Mouse (Mus musculus) bone marrow, adult 2 months (tissue): ENCODE measurements around the gene Arf6. TPM values are rescaled to one million over a fixed set of nuclear protein-coding genes. Genes with fewer than 3 reads are reported as not detected.

Source experiments
- H3K27ac ChIP-seq: fragments of 200-500 bp; 2 replicates; pipeline ENCODE4 v1.5.1; 2012; ENCODE audit warnings: low read depth, mild to moderate bottlenecking, control low read depth, inconsistent platforms, low read length; ENCODE audit not compliant: control insufficient read depth, poor library complexity, insufficient read depth
- H3K4me1 ChIP-seq: fragments of 200-500 bp; 2 replicates; pipeline ENCODE4 v1.6.1; 2011; ENCODE audit warnings: low read length; ENCODE audit not compliant: control insufficient read depth, insufficient read depth
- H3K4me3 ChIP-seq: fragments of 200-500 bp; replicated peaks from 2 replicates; pipeline ENCODE3; 2011; ENCODE audit warnings: mild to moderate bottlenecking, low read depth, low read length, control low read depth; ENCODE audit not compliant: control insufficient read depth
- CTCF ChIP-seq: fragments of 200-500 bp; IDR thresholded peaks from 2 replicates; pipeline ENCODE4 v1.5.1; 2011; ENCODE audit warnings: low read length, control low read depth; ENCODE audit not compliant: control insufficient read depth, insufficient read depth
- POLR2A ChIP-seq: fragments of 200-500 bp; IDR thresholded peaks from 2 replicates; pipeline ENCODE4 v1.6.1; 2011; ENCODE audit warnings: low read depth, mild to moderate bottlenecking, control low read depth, low read length, borderline replicate concordance; ENCODE audit not compliant: control insufficient read depth
- WGBS: fragments of 180-500 bp; shearing (Covaris S2); methylation state at CpG from one replicate; pipeline ENCODE4 v1.1.7; 2018; 5-methylcytosine and 5-hydroxymethylcytosine counted together
- polyA plus RNA-seq: library from polyadenylated mRNA; stranded (reverse); fragments of >200 nt; gene quantifications from 2 replicates; pipeline ENCODE4 v1.2.4, GENCODE M21; 2011; ENCODE audit warnings: low replicate concordance; ENCODE audit not compliant: missing spikeins, insufficient read depth, insufficient read length

Arf6 gene
- polyA plus RNA-seq: 48.1 and 48.4 TPM in 2 replicates

GRCm38 (mm10) chr12:69371854-69372671 is at the start of gene Arf6, which contains the start of gene Gm9887:
Gene Arf6 (plus strand): TSS chr12:69372150.
Gene Gm9887 (minus strand): TSS chr12:69372458.
- Histone ChIP-seq H3K4me1 (no peaks in the 10 kb centered on the region), H3K27ac (peak within 1 kb of the TSS; percentile 100)
- under 1% methylated on average over 119 of the region's 121 CpGs for WGBS

GRCm38 (mm10) chr12:69331187-69331586 is 40.8 kb upstream of the Arf6 start:
- no peak overlapping the region for H3K4me3 ChIP-seq
- WGBS: 43% methylated on average over 3 of the region's 3 CpGs
- no peaks in the 10 kb centered on the region; the same call in 1 of the 2 replicates for H3K4me1 ChIP-seq
- no peak overlapping the region for H3K27ac ChIP-seq
- TF ChIP-seq CTCF (no peak), POLR2A (no peak)

More at GRCm38 (mm10) chr12:69371854-69372671, at the start of gene Arf6, which contains the start of gene Gm9887:
- H3K4me3 ChIP-seq: peak within 1 kb of the TSS; percentile 85
- TF ChIP-seq POLR2A: peak; percentile 88; the same call in 1 of the 2 replicates
- TF ChIP-seq CTCF: no peak

- H3K4me3 ChIP-seq: no peak overlapping the region
- H3K27ac ChIP-seq: peak overlapping the region; percentile 62
- H3K4me1 ChIP-seq: no peaks in the 10 kb centered on the region; the same call in 1 of the 2 replicates
- TF ChIP-seq POLR2A: no peak
- no peak for TF ChIP-seq CTCF
- 14% methylated on average over 1 of the region's 1 CpGs for WGBS
Observed at GRCm38 (mm10) chr12:69332147-69332546, 39.8 kb upstream of the Arf6 start.

- no peak for TF ChIP-seq CTCF
- no peak for TF ChIP-seq POLR2A
- no peak overlapping the region; the same call in 1 of the 2 replicates for H3K27ac ChIP-seq
- H3K4me3 ChIP-seq: no peak overlapping the region
- 76% methylated on average over 2 of the region's 2 CpGs for WGBS
- no peaks in the 10 kb centered on the region; the same call in 1 of the 2 replicates for H3K4me1 ChIP-seq
Observed at GRCm38 (mm10) chr12:69333547-69333946, 38.4 kb upstream of the Arf6 start.

GRCm38 (mm10) chr12:69349928-69350327 is 22.0 kb upstream of the Arf6 start:
- H3K4me1 ChIP-seq: no peaks in the 10 kb centered on the region
- TF ChIP-seq CTCF: no peak
- no peak for TF ChIP-seq POLR2A
- 83% methylated on average over 2 of the region's 2 CpGs for WGBS
- H3K27ac ChIP-seq: no peak overlapping the region
- H3K4me3 ChIP-seq: no peak overlapping the region

GRCm38 (mm10) chr12:69351685-69352084 is 20.3 kb upstream of the Arf6 start:
- Histone ChIP-seq H3K4me1 (no peaks in the 10 kb centered on the region; the same call in 1 of the 2 replicates), H3K27ac (no peak overlapping the region)
- whole genome bisulfite sequencing: 93% methylated on average over 1 of the region's 1 CpGs

GRCm38 (mm10) chr12:69356546-69357299 is 15.2 kb upstream of the Arf6 start, which contains the start of gene Nemf:
Gene Nemf (minus strand): TSS chr12:69357165.
- no peaks in the 10 kb centered on the region; the same call in 1 of the 2 replicates for H3K4me1 ChIP-seq
- 0 out of 2 replicates have a peak, but pooled peaks have one; percentile 5 for TF ChIP-seq CTCF
- TF ChIP-seq POLR2A: peak; percentile 95
- H3K4me3 ChIP-seq: peak within 1 kb of the TSS; percentile 80
- H3K27ac ChIP-seq: peak within 1 kb of the TSS; percentile 62
- under 1% methylated on average over 47 of the region's 50 CpGs for WGBS

More at GRCm38 (mm10) chr12:69351685-69352084, 20.3 kb upstream of the Arf6 start:
- H3K4me3 ChIP-seq: no peak overlapping the region
- TF ChIP-seq CTCF: no peak
- TF ChIP-seq POLR2A: no peak
